Mouse (Mus musculus): ENCODE measurements around the gene Gabbr2.

The Gabbr2 gene

DNA sequence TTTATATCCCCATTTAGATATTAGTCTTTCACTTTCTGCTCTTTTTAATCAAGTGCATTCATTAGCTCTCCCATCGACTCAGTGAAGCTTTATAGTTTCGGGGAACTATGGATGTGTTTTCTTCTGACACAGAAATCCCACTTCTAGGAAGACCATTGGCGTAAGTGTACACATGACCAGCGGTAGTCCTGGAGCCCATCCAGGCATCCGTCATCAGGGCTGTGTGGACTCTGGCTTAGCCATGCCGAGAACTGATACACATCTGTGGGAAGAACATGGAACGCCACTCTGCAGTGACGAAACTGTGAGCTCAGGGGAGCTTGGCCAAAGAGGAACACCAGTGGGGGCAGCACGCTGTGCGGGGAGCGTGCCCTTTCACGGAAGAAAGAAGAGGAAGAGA lies 128.0 kb downstream of the Gabbr2 start:
- no peak for DNase-seq (ENCODE audit: low read depth)

DNA sequence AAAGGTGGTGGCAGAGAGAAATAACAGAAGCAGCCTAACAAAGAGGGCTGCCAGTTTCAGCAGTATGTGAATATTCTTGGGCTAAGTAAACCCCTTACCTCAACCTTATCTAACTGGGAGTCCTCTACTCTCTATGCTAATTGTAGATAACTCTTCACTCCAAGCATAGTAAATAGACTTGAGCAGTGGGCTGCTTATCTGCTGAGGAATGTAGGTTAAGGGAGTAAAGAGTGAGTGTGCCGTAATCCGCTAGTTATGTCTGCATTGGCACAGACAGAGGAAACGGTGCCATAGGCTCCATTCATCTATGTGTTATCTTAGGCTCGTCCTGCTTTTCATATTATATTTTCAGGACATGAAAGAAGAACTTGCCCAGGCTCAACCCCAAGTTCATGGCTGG lies 129.0 kb downstream of the Gabbr2 start:
- DNase-seq (ENCODE audit: low read depth): no peak

DNA sequence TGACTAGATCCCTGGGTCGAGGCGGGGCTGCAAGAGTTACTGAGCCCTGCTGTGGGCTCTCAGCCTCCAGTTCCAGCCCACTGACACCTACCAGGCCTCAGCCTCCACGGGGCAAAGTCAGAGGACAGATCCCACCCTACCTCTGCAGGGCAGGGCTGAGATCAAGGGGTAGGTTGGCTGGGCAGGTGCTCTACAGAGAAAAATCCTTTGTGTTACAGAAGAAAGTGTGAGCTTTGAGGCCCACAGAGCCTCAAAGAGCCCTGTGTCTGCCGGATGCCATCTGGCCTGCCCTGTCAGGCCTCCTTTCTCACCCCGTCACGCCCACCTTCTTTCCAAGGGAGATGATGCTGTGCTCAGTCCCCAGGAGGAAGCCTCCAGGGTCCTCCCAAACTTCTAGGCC lies 131.1 kb downstream of the Gabbr2 start:
- no peak for DNase-seq (ENCODE audit: low read depth)

DNA sequence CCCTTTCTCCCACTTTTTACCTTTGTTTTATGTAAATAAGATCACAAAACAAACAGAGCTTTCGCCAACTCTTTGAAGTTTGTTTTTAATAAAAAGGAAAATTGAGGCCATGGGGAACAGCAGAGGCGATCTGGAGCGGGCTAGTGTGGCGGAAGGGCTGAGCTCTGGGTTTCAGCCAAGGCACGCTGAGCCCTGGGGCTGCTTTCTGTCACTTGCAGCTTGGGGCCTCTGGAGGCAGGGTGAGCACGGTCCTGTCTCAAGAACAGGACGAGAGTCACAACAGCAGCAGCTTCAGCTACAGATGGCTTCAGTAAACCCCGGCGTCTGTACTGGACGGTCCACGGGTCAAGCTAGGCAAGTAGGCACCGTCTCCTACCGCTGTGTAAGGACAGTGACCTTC lies 132.8 kb downstream of the Gabbr2 start:
- DNase-seq (ENCODE audit: low read depth): no peak

DNA sequence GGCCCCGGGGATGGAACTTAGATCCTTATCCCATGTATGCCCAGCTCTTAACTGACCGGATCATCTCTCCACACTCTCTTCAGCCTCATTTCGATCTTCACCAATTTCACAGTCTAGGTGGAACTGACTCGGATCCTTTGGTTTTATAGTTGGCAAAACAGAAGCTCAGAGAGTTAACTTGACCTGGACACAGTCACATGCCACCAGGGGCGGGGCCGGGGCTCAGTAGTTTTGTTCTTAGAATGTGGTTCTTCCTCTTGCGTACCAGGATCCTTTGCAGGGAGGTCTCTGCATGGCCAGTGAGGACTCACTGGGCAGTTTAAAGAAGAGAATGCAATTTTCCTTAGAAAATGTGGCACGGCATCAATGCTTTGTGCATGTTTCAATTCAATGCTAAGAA lies 135.5 kb downstream of the Gabbr2 start:
- no peak for DNase-seq (ENCODE audit: low read depth)

DNA sequence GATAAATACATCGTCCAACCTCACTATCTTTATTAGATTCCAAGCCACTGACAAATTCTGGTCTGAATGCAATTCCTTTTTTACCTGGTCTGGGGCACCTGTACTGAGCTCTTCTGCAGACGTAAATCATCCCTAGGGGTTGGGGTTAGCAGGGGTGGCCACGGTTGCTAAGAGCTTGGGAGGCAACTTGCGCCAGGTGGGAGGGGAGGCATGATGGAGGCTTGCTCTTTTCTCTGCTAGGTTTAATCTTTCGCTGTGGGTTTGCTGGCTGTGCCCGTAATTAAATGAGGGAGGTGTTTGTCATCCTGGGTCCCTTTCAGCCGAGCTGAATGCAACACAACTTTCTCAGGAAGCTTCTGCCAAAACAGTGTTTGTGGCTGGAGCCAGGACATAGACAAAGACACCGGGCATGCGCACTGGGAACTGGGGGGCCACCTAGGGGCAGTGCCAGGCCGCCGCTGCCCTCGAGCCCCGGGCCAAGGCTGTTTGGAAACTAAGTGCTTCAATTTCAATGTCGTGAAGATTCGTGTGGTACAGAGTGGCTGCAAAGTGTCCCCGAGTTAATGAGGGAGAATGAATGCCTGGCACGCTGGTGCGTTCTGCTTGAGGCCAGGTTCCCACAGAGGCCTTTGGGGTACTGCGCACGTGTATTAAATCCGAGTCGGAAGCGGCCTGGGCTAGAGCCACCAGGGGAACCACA lies 136.8 kb downstream of the Gabbr2 start:
- no peak for DNase-seq (ENCODE audit: low read depth)

DNA sequence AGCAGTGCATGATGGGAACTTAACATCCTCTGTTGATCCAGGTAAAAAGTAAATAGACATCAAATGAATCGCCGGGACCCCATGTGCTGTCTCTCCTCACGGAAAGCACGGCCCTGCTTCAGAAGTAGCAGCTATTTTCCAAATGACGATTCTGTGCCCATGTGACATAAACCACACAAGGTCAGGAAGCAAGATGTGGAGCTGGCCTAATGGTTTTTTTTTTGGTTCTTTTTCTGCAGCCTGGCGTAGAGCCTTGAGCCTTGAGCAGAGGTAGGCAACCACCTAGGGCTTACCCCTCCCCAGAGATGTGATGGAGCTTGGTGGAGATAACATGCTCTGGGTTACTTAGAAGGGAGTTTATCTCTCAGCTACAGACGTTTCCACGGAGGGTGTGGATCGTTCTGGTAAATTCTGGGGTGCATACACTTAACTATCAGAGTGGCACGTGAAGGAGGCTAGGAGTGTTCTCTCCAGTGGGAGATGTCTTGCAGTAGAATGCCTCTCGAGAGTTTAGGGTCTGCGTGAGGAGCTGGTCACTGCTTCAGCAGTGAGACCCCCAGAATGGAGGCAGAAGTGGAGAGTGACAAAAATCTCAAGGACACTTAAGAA lies 137.7 kb downstream of the Gabbr2 start:
- DNase-seq (ENCODE audit: low read depth): no peak

DNA sequence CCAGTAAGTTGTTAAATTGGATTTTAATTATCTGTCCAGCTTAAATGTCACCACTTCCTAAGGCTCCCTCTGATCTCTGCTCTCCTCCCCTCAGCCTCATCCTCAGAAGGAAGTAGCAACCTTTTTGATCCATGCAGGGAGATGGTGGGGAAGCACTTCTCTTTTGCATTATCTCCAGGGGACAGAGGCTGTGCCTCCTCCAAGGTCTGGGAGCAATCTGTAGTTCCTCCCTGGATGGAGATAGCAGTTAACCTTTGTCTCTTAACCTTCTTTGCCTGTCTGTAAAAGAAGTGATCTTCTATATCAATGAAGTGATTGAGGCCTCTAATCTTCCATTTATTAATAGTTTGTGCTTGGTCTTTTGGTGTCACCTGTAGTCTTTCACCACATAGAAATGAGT lies 143.9 kb downstream of the Gabbr2 start:
- no peak for DNase-seq (ENCODE audit: low read depth)

DNA sequence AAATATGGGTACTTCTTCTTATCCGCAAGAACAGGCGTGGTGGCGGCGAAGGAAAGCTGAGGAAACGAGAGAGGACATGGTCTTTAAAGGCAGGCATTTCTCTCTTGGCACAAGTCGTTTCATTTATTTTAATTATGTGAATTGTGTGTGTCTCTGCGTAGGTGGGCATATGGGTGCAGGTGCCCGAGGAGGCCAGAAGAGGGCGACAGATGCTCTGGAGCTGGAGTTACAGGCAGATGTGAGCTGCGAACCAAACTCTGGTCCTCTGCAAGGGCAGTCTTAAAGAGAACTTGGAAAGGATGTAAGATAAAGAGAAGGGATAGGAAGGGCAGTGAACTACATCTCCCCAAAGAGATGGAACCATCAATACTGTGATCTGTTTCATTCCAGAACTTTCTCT lies 145.3 kb downstream of the Gabbr2 start:
- no peak for DNase-seq (ENCODE audit: low read depth)

DNA sequence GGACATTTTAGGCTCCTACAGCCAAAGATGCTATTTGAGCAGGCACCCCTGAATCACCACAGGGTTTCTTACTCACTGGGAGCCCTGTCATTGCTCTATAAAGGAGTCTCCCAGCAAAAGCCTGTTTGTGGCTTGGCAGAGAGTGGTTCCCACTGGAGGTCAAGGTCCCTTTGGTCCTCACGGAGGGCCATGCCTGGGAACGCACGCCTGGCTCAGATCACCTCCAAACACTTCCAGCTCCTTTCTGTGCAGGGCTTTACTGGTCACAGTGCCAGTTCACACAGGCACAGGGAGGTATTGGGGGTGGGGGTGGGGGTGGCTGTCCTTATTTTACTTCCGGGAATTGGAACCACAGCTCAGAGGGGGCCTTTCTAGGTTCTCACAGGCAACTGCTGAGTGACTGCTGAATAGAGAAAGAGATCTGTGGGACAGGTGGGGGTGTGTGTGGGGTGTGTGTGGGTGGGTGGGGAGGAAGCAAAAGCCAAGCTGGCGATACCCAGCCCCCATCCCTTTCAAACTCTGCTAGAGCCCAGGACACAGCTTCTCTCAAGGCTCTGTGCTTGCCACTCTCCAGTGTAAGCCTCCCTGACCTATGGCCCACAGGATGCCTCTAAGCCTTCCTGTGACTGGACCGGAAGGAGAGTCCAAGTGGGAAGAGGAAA lies 146.6 kb downstream of the Gabbr2 start:
- no peak for DNase-seq (ENCODE audit: low read depth)

DNA sequence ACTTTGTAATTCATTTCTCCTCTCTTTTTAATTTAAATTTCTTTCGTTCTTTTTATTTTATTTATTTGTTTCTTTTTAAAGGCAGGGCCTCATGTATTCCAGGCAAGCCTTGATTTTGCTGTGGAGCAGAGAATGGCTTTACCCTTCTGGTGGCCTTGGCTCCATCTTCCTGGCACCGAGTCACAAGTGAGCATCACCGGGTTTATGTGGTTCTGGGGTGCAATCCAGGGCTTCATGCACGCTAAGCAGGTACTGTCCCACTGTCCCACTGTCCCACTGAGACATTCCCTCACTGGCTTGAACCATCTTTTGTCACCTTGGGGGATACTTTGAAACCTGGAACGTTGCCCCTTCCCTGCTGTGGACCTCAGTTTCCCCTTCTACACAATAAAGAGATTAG lies 147.1 kb downstream of the Gabbr2 start:
- no peak for DNase-seq (ENCODE audit: low read depth)

DNA sequence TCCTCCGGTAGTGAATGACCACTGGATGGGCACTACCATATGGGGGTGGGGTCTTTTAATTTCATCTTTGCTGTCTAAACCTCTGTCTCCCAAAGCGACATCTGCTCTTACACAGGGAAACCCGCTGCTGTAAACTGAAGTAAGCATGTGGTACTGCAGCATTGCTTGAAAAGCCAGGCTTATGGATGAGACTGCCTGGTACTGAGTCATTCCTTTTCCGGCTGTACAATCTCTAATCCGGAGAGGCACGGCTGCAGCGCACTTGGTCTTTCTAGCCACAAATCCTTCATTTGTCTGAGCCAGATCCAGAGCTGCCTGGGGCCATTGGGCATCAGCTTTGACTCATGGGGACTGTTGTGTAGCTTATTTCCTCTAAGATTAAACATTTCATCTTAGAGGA lies 149.1 kb downstream of the Gabbr2 start:
- DNase-seq (ENCODE audit: low read depth): no peak

DNA sequence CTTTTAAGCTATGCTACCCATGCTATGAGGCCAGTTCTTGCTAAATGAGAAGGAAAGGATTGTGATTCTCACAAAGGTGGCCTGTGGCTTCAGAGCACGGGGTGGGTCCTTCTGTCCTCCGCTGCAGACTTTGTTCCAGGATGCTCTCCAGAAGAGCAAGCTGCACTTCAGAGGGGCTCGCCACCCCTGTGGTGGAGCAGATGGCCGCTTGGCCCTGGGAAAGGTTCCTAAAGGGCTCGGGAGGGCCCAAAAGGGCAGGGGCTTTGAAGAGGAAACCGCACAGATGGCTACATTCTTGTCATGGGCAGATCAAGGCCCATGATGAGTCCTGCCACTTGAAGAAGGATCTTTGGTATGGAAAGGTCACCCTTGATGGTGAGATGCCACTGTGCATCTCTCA lies 151.5 kb downstream of the Gabbr2 start:
- no peak for DNase-seq (ENCODE audit: low read depth)

DNA sequence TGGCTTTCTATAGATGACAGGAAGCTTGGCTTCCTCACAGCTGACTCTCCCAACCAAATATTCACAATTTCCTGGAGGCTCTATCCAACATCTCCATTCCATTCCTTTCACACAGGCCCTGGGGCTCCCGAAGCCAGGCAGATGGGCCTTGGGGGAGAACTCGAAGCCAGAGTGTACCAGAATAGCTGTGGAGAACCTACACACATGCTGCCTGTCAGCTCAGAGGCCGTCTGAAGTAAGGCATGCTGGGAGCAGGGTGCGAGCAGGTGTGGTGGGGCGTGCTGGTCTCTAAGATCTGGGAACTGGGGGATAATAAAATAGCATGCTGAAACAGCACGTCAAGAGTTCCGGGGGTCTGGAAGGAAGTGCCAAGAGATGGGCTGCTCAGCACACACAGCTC lies 154.3 kb downstream of the Gabbr2 start:
- no peak for DNase-seq (ENCODE audit: low read depth)

DNA sequence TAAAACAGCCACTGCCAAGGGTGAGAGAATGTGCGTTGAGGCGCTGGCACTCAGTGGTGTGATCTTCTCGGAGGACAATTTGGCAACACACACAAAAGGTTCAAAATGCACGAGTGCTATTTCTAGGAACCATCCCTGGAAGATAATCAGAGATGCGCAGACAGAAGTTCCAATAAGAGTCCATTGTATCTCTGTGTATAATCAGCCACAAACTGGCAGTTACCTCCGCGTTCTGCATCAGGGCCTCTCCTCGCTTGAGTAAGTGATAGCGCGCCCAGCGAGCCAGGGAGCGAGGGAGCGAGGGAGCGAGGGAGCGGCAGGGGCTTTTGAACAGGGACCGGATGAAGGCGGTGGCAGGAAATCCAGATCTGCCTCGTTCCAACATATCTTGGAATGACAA lies 155.6 kb downstream of the Gabbr2 start:
- DNase-seq (ENCODE audit: low read depth): no peak

DNA sequence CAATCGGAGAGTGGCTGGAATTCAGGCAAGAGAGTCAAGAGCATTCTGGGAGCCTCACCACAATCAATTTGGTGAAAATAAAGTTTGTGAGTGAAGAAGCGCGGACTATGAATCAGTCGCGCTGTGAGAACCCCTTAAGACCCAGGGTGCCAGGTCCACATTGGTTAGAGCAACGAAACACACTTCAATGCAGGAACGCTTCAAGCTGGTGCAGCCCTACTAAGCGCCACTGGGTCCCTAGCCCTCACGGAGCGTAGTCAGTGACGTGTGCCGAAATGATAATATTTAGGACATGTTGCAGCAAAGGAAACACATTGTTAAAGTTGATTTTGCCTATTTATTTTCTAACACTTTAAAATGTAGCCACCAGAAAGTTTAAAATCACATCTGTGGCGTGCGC lies 156.6 kb downstream of the Gabbr2 start:
- no peak for DNase-seq (ENCODE audit: low read depth)

DNA sequence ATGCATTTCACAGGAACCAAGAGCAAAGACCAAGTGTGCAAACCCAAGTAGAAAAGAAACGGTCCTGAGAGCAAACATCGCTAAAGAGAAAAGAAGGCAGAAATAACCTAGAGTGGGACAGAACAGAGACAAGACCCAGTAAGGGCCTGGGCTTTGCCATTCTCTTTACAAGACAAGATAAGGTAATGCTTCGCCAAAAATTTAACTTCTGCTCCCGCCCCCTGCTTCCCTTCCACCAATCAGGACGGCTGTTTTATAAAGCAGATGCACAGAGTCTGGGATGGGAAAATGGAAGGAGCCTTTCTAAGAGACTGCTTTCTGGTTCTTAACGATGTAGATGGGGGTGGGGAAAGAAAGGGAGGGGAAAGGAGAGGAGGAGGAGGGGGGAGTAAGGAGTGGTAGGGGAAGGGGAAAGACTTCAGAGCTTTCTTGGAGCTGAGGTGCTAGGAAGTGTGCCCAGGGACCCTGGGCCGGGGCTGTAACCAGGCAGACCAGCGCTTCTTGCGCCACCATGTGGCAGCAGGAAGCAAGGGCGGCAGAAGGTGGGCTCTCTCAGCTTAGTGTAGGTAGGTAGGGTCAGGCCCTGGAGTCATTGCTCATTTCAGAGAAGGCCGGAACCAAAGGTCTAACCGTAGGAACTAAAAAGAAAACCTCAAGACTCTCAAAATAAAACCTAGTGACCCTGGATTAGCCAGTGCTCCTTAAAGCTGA lies 158.7 kb downstream of the Gabbr2 start:
- DNase-seq (ENCODE audit: low read depth): peak; percentile 9

DNA sequence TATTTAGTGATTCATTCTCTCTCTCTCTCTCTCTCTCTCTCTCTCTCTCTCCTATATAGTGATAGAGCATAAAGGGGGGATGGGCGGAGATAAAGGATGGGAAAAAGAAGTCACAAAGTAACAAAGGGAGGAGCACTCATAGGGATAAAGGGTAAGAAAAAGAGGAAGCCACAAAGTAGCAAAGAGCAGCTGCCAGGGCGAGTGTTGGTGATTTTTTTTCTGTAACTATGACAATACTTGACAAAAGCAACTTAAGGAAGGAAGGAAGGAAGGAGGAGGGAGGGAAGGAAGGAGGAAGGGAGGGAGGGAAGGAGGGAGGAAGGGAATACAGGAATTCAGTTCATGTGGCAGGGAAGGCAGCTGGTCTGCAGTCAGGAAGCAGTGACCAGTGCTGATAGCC lies 162.0 kb downstream of the Gabbr2 start:
- DNase-seq (ENCODE audit: low read depth): no peak

DNA sequence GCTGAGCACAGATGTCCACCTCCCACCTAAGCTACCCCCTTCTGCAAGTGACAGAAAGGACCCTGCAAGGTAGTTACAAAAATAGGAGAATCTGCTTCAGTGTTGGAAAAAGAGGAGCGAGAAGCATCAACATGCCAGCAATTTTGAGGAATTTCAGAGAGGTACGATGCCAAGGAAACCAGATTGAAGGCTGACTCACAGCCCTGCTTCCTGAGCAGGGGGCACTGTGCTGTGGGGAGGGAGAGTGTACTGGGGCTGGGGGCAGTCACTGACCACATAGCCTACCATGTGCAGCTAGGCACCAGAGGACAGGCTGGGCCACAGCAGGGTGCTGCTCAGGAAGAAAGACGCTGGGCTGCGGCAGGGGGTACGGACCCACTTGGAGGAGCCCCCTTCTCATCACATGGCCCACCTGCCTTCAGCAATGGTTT lies 163.5 kb downstream of the Gabbr2 start:
- no peak for DNase-seq (ENCODE audit: low read depth)

DNA sequence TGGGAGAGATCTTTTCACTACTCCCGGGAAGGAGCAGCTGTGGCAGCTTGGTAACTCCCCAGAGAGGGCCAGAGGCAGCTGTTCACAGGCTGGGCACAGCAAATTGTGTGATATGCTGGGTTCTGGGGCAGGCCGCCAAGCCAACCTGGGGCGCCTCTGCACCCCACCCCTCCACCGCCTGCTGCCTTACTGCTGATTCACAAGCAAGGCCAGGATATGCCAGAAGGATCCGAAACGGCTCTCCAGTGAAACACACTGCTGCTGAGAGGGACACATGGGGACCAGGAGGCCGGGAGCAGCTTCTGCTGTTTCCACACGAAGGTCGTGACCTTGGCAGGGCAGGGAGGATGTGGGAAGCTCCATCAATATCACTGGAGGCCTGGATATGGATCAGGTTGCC lies 164.2 kb downstream of the Gabbr2 start:
- no peak for DNase-seq (ENCODE audit: low read depth)

DNA sequence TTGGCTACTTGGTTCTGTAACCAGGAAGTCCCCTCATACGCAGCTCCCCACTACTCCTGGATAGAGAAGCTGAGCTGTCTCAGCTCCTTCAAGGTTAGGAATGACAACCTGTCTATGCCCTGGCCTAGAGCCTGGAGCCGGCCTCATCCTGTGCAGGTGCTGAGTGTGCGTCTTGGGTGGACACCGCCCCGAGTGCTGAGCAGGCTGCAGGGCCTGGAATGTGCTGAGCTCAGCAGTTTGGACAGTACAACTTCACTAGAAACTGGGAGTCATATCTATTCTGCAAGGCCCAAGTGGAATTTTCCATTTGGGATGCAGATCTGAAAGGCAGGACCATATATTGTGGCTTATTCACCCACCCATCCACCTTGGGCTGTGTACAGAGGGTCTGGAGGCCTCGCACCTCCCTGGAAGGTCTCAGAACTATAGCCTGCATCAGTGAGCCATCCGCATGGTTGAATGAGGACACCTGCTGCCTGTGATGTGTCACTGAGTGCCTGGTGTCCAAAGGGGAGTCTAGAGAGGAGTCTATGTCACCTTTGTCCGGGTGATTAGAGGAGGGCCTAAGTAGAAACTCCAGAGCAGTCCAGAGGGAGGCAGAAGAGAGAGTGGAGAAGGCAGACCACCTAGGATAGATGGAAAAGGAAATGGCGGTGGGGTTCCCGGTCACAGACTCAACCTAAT lies 165.7 kb downstream of the Gabbr2 start:
- DNase-seq (ENCODE audit: low read depth): no peak

DNA sequence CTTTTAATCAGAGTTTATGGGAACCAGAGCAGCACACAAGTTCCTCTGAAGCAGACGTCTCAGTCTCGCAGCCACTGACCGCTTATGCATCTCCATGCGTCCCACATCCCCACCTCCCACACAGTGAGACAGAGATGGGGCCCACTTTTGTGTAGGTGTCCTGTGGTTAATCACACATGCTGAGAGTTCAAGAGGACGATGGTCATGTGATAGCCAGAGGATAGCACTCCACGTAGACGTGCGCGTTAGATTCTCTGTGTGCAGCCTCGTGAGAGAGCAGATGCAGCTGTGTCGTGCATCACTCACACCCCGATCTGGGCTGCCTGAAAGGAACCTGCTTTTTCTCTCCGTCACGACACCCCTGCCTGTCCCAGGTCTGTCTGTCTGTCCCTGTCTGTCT lies 167.9 kb downstream of the Gabbr2 start:
- DNase-seq (ENCODE audit: low read depth): no peak

All from induced T-regulatory cell, adult 2 months (primary cell).